In the genomic region with DNA sequence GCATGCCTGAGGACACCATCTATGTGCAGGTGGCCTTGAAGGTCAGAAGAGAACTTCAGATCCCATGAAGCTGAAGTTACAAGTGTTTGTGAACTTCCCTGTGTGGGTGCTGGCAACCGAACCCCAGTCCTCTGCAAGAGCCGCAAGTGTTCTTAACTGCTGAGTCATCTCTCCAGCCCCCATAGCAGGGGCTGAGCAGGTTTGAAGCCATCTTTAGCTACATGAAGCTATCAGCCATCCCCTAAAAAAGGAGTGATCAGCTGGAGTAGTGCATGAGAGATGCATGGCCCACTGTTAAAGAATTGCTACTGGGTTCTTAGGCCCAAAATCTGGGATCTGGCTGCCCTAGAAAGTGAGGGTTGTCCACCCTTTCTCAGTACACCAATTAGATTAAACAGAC, we compare ENCODE assay signal across 16 mouse cellular contexts. TPM values are rescaled to one million over a fixed set of nuclear protein-coding genes. Genes with fewer than 3 reads are reported as not detected.
A peak's percentile ranks its signal among the peaks of the same experiment; 100 is the strongest.
DNase-seq lines count a peak whose midpoint lies in the region; ATAC-seq and TF ChIP-seq lines count a peak whose summit lies in the region.
"Had no signal": no experiment of that assay in that cellular context is flagged by ENCODE, and none has a peak within 500 bp of the region (broad histone marks: within the 10 kb centered on the region; RNA-seq: fewer than 3 reads in every experiment).

No protein-coding gene starts in this region.

- H3K4me3 ChIP-seq in heart, postnatal 0 days (ENCODE audit: low read depth, low read length), result no peak overlapping the region
- no peak overlapping the region for H3K4me3 ChIP-seq in lung, embryonic 15.5 days
- no peak overlapping the region for H3K4me3 ChIP-seq in intestine, embryonic 15.5 days (replicated peaks)
- no peak overlapping the region for H3K4me3 ChIP-seq in stomach, embryonic 14.5 days (ENCODE audit: low read depth, low read length)
- H3K4me3 ChIP-seq: embryonic facial prominence, embryonic 10.5 days; forebrain, embryonic 13.5 days; layer of hippocampus, adult 2 months; midbrain, embryonic 12.5 days; neural tube, embryonic 13.5 days had no signal

- H3K9ac ChIP-seq in heart, postnatal 0 days (replicated peaks; ENCODE audit: low read depth, low read length), result no peak overlapping the region
- no peak overlapping the region for H3K9ac ChIP-seq in lung, embryonic 15.5 days
- no peak overlapping the region for H3K9ac ChIP-seq in intestine, embryonic 15.5 days
- H3K9ac ChIP-seq in stomach, embryonic 14.5 days (replicated peaks; ENCODE audit: low read depth, low read length), result no peak overlapping the region
- H3K9ac ChIP-seq: forebrain, embryonic 13.5 days; midbrain, embryonic 12.5 days; neural tube, embryonic 13.5 days had no signal

- ATAC-seq in heart, postnatal 0 days (ENCODE audit: insufficient read depth, low read depth), result no peak
- ATAC-seq in lung, embryonic 15.5 days (ENCODE audit: borderline replicate concordance, extremely low read depth, low FRiP score, low TSS enrichment), result no peak
- no peak for ATAC-seq in intestine, embryonic 15.5 days
- no peak for ATAC-seq in stomach, embryonic 14.5 days (ENCODE audit: insufficient number of reproducible peaks, insufficient read depth, low FRiP score, low read depth)
- ATAC-seq: forebrain, embryonic 13.5 days had no signal

- no peaks in the 10 kb centered on the region for H3K9me3 ChIP-seq in heart, postnatal 0 days (replicated peaks; ENCODE audit: control insufficient read depth, low read length)
- H3K9me3 ChIP-seq in lung, embryonic 15.5 days, result no peaks in the 10 kb centered on the region
- H3K9me3 ChIP-seq in intestine, embryonic 15.5 days, result no peaks in the 10 kb centered on the region
- H3K9me3 ChIP-seq in stomach, embryonic 14.5 days (ENCODE audit: control insufficient read depth, low read depth, low read length), result no peaks in the 10 kb centered on the region
- H3K9me3 ChIP-seq: forebrain, embryonic 13.5 days; midbrain, embryonic 12.5 days; neural tube, embryonic 13.5 days had no signal

- TF ChIP-seq CTCF in heart, postnatal 0 days (IDR thresholded peaks at IDR 0.05; ENCODE audit: low read depth), result no peak

- no peak for TF ChIP-seq EP300 in heart, postnatal 0 days (IDR thresholded peaks at IDR 0.05; ENCODE audit: low read depth)

- peak overlapping the region; percentile 69 for H3K27ac ChIP-seq in heart, postnatal 0 days (ENCODE audit: low read depth)
- peak overlapping the region; percentile 59 for H3K27ac ChIP-seq in lung, embryonic 15.5 days
- peak overlapping the region; percentile 78 for H3K27ac ChIP-seq in intestine, embryonic 15.5 days
- peak overlapping the region; percentile 55; the same call in 1 of the 2 replicates for H3K27ac ChIP-seq in stomach, embryonic 14.5 days (ENCODE audit: low read length)
- H3K27ac ChIP-seq: embryonic facial prominence, embryonic 10.5 days; forebrain, embryonic 13.5 days; midbrain, embryonic 12.5 days; neural tube, embryonic 13.5 days had no signal

- intact Hi-C loops in heart, postnatal 36 days (cut with DNase I), result no loop called here

- DNase-seq in heart, postnatal 0 days (ENCODE audit: low spot score), result no peak
- no peak for DNase-seq in heart, postnatal 36 days
- no peak for DNase-seq in lung, postnatal 36 days
- no peak for DNase-seq in frontal cortex, postnatal 14 days (ENCODE audit: low spot score in 2 of 2)
- no peak for DNase-seq in cerebellum, adult 18-20 months
- DNase-seq: cerebellum, postnatal 36 days; thymus, adult 18-20 months had no signal

- H3K36me3 ChIP-seq in heart, postnatal 0 days (replicated peaks; ENCODE audit: control insufficient read depth, insufficient read depth, low read length), result peaks cover 6% of the 10 kb centered on the region; the same call in 1 of the 2 replicates
- H3K36me3 ChIP-seq in lung, embryonic 15.5 days, result no peaks in the 10 kb centered on the region
- H3K36me3 ChIP-seq in intestine, embryonic 15.5 days, result 0 out of 2 replicates have a peak, but pooled peaks cover 4% of the 10 kb centered on the region
- H3K36me3 ChIP-seq in stomach, embryonic 14.5 days (ENCODE audit: control insufficient read depth, insufficient read depth, low read length), result peaks cover 8% of the 10 kb centered on the region; the same call in 1 of the 2 replicates
- H3K36me3 ChIP-seq: G1E; midbrain, embryonic 12.5 days had no signal

- peaks cover 40% of the 10 kb centered on the region for H3K4me1 ChIP-seq in heart, postnatal 0 days (ENCODE audit: control insufficient read depth, insufficient read depth)
- peaks cover 54% of the 10 kb centered on the region for H3K4me1 ChIP-seq in lung, embryonic 15.5 days
- H3K4me1 ChIP-seq in intestine, embryonic 15.5 days (replicated peaks), result peaks cover 62% of the 10 kb centered on the region
- peaks cover 38% of the 10 kb centered on the region for H3K4me1 ChIP-seq in stomach, embryonic 14.5 days (ENCODE audit: control insufficient read depth, insufficient read depth, low read length)

- no peak overlapping the region for H3K4me2 ChIP-seq in heart, postnatal 0 days (ENCODE audit: low read depth, low read length)
- no peak overlapping the region for H3K4me2 ChIP-seq in lung, embryonic 15.5 days
- H3K4me2 ChIP-seq in intestine, embryonic 15.5 days (replicated peaks), result no peak overlapping the region
- H3K4me2 ChIP-seq in stomach, embryonic 14.5 days (replicated peaks; ENCODE audit: low read depth, low read length), result no peak overlapping the region
- H3K4me2 ChIP-seq: forebrain, embryonic 13.5 days; midbrain, embryonic 12.5 days; neural tube, embryonic 13.5 days had no signal

- 89% methylated on average over 2 of the region's 2 CpGs for WGBS in heart, postnatal 0 days
- 91% methylated on average over 2 of the region's 2 CpGs for WGBS in lung, embryonic 15.5 days
- WGBS in intestine, embryonic 15.5 days, result 90% methylated on average over 2 of the region's 2 CpGs
- WGBS in stomach, embryonic 14.5 days, result 93% methylated on average over 2 of the region's 2 CpGs

- H3K27me3 ChIP-seq in heart, postnatal 0 days (ENCODE audit: control insufficient read depth, insufficient read depth, low read length), result no peaks in the 10 kb centered on the region
- no peaks in the 10 kb centered on the region for H3K27me3 ChIP-seq in lung, embryonic 15.5 days
- no peaks in the 10 kb centered on the region for H3K27me3 ChIP-seq in intestine, embryonic 15.5 days (replicated peaks)
- no peaks in the 10 kb centered on the region for H3K27me3 ChIP-seq in stomach, embryonic 14.5 days (ENCODE audit: control insufficient read depth, insufficient read depth, low read length)

RNA-seq across cellular contexts. Expression of a gene that starts 6.1 kb away (rescaled TPM):
- total RNA-seq in heart, postnatal 0 days (2014; rRNA removed; ENCODE audit: low replicate concordance), result 17.3 and 45.0 TPM in 2 replicates
- polyA plus RNA-seq in heart, postnatal 0 days (2015; fragmentation: Nextera tagmentation; extraction: Ambion mirVana), result 39.0 and 46.6 TPM in 2 replicates
- 100 to 1,000 TPM; 139 to 162 TPM for total RNA-seq in heart, postnatal 36 days (2021)
- polyA plus RNA-seq in lung, embryonic 15.5 days (2015; fragmentation: Nextera tagmentation; extraction: Ambion mirVana), result 51.6 and 53.0 TPM in 2 replicates
- 109 and 115 TPM in 2 replicates for polyA plus RNA-seq in intestine, embryonic 15.5 days (2015; fragmentation: Nextera tagmentation; extraction: Ambion mirVana)
- 128 and 143 TPM in 2 replicates for polyA plus RNA-seq in stomach, embryonic 14.5 days (2014; fragmentation: Nextera tagmentation; extraction: Ambion mirVana)
